Mouse (Mus musculus) intestine, embryonic 16.5 days (tissue): ENCODE measurements around the gene Lrrc58. TPM values are rescaled to one million over a fixed set of nuclear protein-coding genes. Genes with fewer than 3 reads are reported as not detected.

Source experiments
- ATAC-seq: fragments of 200-750 bp; cut with Nextera tagmentation; 2 replicates; pipeline ENCODE4 v1.8.0; 2017; ENCODE audit warnings: moderate TSS enrichment, moderate library complexity
- H3K27ac ChIP-seq: fragments of 300-500 bp; sonication (generic); 2 replicates; pipeline ENCODE4 v1.5.1; 2014; ENCODE audit warnings: mild to moderate bottlenecking, low read length
- H3K27me3 ChIP-seq: fragments of 300-500 bp; sonication (generic); replicated peaks from 2 replicates; pipeline ENCODE4 v1.6.1; 2014; ENCODE audit warnings: low read length, control low read depth, mixed read lengths; ENCODE audit not compliant: control insufficient read depth, insufficient read depth
- H3K36me3 ChIP-seq: fragments of 300-500 bp; sonication (generic); 2 replicates; pipeline ENCODE4 v1.6.1; 2014; ENCODE audit warnings: low read length, control low read depth; ENCODE audit not compliant: control insufficient read depth, insufficient read depth
- H3K4me1 ChIP-seq: fragments of 300-500 bp; sonication (generic); 2 replicates; pipeline ENCODE4 v1.6.1; 2014; ENCODE audit warnings: low read length, control low read depth, mixed read lengths; ENCODE audit not compliant: control insufficient read depth, insufficient read depth
- H3K4me2 ChIP-seq: fragments of 300-500 bp; sonication (generic); 2 replicates; pipeline ENCODE4 v1.6.1; 2014; ENCODE audit warnings: low read depth, low read length, control low read depth
- H3K4me3 ChIP-seq: fragments of 300-500 bp; sonication (generic); 2 replicates; pipeline ENCODE4 v1.5.1; 2014; ENCODE audit warnings: mild to moderate bottlenecking, low read length
- H3K9ac ChIP-seq: fragments of 300-500 bp; sonication (generic); 2 replicates; pipeline ENCODE4 v1.6.1; 2014; ENCODE audit warnings: low read depth, low read length
- H3K9me3 ChIP-seq: fragments of 300-500 bp; sonication (generic); 2 replicates; pipeline ENCODE4 v1.6.1; 2016; ENCODE audit warnings: low read length, control low read depth; ENCODE audit not compliant: control insufficient read depth
- WGBS: fragments of 180-500 bp; shearing (Covaris S2); extraction: QIAGEN DNeasy Blood & Tissue Kit; methylation state at CpG from one replicate; pipeline ENCODE4 v1.1.7; 2014; 5-methylcytosine and 5-hydroxymethylcytosine counted together
- polyA plus RNA-seq: library from polyadenylated mRNA; unstranded; fragments of >200 nt; fragmentation: Nextera tagmentation; extraction: Ambion mirVana; gene quantifications from 2 replicates; pipeline ENCODE4 v1.2.1, GENCODE M21; 2015

The Lrrc58 gene
- polyA plus RNA-seq, 1 experiment from 2014 or later, result 33.5 TPM

DNA sequence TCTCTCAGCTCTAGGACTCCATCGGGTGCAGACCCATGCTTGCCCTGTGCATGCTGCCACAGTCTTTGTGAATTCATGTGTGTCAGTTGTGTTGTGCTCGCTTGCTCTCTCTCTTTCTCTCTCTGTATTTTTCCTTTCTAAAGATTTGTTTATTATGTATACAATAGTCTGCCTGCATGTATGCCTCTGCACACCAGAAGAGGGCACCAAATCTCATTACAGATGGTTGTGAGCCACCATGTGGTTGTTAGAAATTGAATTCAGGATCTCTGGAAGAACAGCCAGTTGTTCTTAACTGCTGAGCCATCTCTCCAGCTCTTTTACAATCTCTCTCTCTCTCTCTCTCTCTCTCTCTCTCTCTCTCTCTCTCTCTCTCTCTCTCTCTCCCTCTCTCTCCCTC is 66.7 kb downstream of the Lrrc58 start:
- no peak for ATAC-seq
- Histone ChIP-seq H3K27ac (no peak overlapping the region), H3K4me2 (no peak overlapping the region), H3K9ac (no peak overlapping the region), H3K4me1 (no peaks in the 10 kb centered on the region), H3K36me3 (no peaks in the 10 kb centered on the region), H3K27me3 (no peaks in the 10 kb centered on the region), H3K4me3 (no peak overlapping the region), H3K9me3 (no peaks in the 10 kb centered on the region)
- 90% methylated on average over 2 of the region's 2 CpGs for WGBS

DNA sequence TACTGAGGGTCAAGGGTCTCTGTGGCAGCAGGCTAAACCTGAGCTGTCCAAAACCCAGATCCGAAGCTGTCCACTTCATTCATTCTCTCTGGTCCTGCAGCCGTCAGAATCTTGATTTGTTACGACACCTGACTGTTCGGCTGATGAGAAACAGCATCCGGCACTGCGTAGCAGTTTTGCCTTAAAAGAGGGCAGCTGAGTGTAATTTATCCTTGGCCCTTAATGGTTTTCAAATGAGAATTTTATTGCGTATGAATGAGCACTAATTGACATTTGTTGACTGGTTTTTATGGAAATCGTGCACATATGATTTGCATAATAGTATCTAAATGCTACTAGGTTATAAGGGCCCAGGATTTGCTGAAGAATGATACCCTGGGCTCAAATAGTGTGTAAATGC is 69.1 kb downstream of the Lrrc58 start:
- Histone ChIP-seq H3K9ac (no peak overlapping the region), H3K4me3 (no peak overlapping the region), H3K4me2 (no peak overlapping the region), H3K27me3 (no peaks in the 10 kb centered on the region), H3K4me1 (no peaks in the 10 kb centered on the region), H3K36me3 (no peaks in the 10 kb centered on the region), H3K9me3 (no peaks in the 10 kb centered on the region), H3K27ac (no peak overlapping the region)
- WGBS, result 68% methylated on average over 8 of the region's 8 CpGs
- ATAC-seq, result no peak

Other genes starting within 250 kb of the Lrrc58 start
- gene Ndufb4, start 213.9 kb upstream of the Lrrc58 start, polyA plus RNA-seq, result 58.1 and 60.9 TPM in 2 replicates
- gene Fstl1, start 91.5 kb upstream of the Lrrc58 start, polyA plus RNA-seq, result 208 and 225 TPM in 2 replicates
- gene Gm36028, start 7.2 kb upstream of the Lrrc58 start, polyA plus RNA-seq, result 3.1 and 4.3 TPM in 2 replicates
- 0.13 and 0.15 TPM in 2 replicates for gene Gpr156, start 48.1 kb downstream of the Lrrc58 start, polyA plus RNA-seq
- 34.3 and 34.6 TPM in 2 replicates for gene Gsk3b, start 220.6 kb downstream of the Lrrc58 start, polyA plus RNA-seq